Mouse (Mus musculus) heart, postnatal 0 days (tissue): Measurements from ENCODE around the gene Ptprf.

Source experiments
- CTCF ChIP-seq: IDR thresholded peaks from 2 replicates; pipeline ENCODE4 v1.5.1; 2016; ENCODE audit warnings: antibody characterized with exemption, control low read depth, low read depth
- EP300 ChIP-seq: IDR thresholded peaks from 2 replicates; pipeline ENCODE4 v1.6.1; 2016; ENCODE audit warnings: antibody characterized with exemption, low read depth

GRCm38 (mm10) chr4:118243791-118244190 lies 47.4 kb downstream of the Ptprf start:
- TF ChIP-seq CTCF (no peak), EP300 (no peak)
